Mouse (Mus musculus) hindbrain, embryonic 10.5 days (tissue): Measurements from ENCODE around the gene Golga7b. TPM values are rescaled to one million over a fixed set of nuclear protein-coding genes. Genes with fewer than 3 reads are reported as not detected.
A peak's percentile ranks its signal among the peaks of the same experiment; 100 is the strongest.

Source experiments
- DNase-seq: peaks from one replicate; pipeline ENCODE4 v3.0.0-alpha.2; 2017; ENCODE audit warnings: low spot score
- H3K27ac ChIP-seq: fragments of 300-500 bp; sonication (generic); 2 replicates; pipeline ENCODE4 v1.5.1; 2016; ENCODE audit warnings: mild to moderate bottlenecking, moderate library complexity
- H3K27me3 ChIP-seq: fragments of 300-500 bp; sonication (generic); 2 replicates; pipeline ENCODE4 v1.6.1; 2016; ENCODE audit warnings: mild to moderate bottlenecking; ENCODE audit not compliant: poor library complexity, insufficient read depth, severe bottlenecking
- H3K36me3 ChIP-seq: fragments of 300-500 bp; sonication (generic); 2 replicates; pipeline ENCODE4 v1.6.1; 2016; ENCODE audit warnings: mild to moderate bottlenecking, moderate library complexity
- H3K4me1 ChIP-seq: fragments of 300-500 bp; sonication (generic); replicated peaks from 2 replicates; pipeline ENCODE4 v1.6.1; 2016; ENCODE audit warnings: mild to moderate bottlenecking
- H3K4me3 ChIP-seq: fragments of 300-500 bp; sonication (generic); 2 replicates; pipeline ENCODE4 v1.5.1; 2016; ENCODE audit warnings: mild to moderate bottlenecking, moderate library complexity
- H3K9me3 ChIP-seq: fragments of 300-500 bp; sonication (generic); 2 replicates; pipeline ENCODE4 v1.6.1; 2016; ENCODE audit warnings: mild to moderate bottlenecking, moderate library complexity
- WGBS: fragments of 180-500 bp; shearing (Covaris S2); methylation state at CpG from one replicate; pipeline ENCODE4 v1.1.7; 2016; 5-methylcytosine and 5-hydroxymethylcytosine counted together
- polyA plus RNA-seq: library from polyadenylated mRNA; unstranded; fragments of >200 nt; fragmentation: Nextera tagmentation; extraction: Ambion mirVana; gene quantifications from 2 replicates; pipeline ENCODE4 v1.2.1, GENCODE M21; 2016

Gene Golga7b
- polyA plus RNA-seq, 1 experiment from 2014 or later = 4.2 TPM

GRCm38 (mm10) chr19:42315914-42316313 is 68.5 kb downstream of the Golga7b start:
- 5% methylated on average over 1 of the region's 1 CpGs for WGBS
- DNase-seq = peak; percentile 88
- no peaks in the 10 kb centered on the region for H3K9me3 ChIP-seq
- H3K4me1 ChIP-seq = peaks cover 53% of the 10 kb centered on the region
- H3K36me3 ChIP-seq = no peaks in the 10 kb centered on the region
- H3K27me3 ChIP-seq = peaks cover 43% of the 10 kb centered on the region
- no peak overlapping the region for H3K27ac ChIP-seq
- H3K4me3 ChIP-seq = no peak overlapping the region

GRCm38 (mm10) chr19:42316525-42316924 is 69.2 kb downstream of the Golga7b start:
- peaks cover 43% of the 10 kb centered on the region for H3K27me3 ChIP-seq
- H3K4me1 ChIP-seq = peaks cover 55% of the 10 kb centered on the region
- peak overlapping the region; percentile 66; the same call in 1 of the 2 replicates for H3K27ac ChIP-seq
- no peaks in the 10 kb centered on the region for H3K36me3 ChIP-seq
- 91% methylated on average over 2 of the region's 2 CpGs for WGBS
- H3K9me3 ChIP-seq = no peaks in the 10 kb centered on the region
- H3K4me3 ChIP-seq = no peak overlapping the region
- DNase-seq = no peak

GRCm38 (mm10) chr19:42316998-42317397 is 69.6 kb downstream of the Golga7b start:
- Histone ChIP-seq H3K4me3 (no peak overlapping the region), H3K27me3 (peaks cover 43% of the 10 kb centered on the region), H3K36me3 (no peaks in the 10 kb centered on the region), H3K4me1 (peaks cover 60% of the 10 kb centered on the region), H3K9me3 (no peaks in the 10 kb centered on the region), H3K27ac (peak overlapping the region; percentile 66; the same call in 1 of the 2 replicates)
- no peak for DNase-seq
- 75% methylated on average over 8 of the region's 8 CpGs for WGBS

DNA sequence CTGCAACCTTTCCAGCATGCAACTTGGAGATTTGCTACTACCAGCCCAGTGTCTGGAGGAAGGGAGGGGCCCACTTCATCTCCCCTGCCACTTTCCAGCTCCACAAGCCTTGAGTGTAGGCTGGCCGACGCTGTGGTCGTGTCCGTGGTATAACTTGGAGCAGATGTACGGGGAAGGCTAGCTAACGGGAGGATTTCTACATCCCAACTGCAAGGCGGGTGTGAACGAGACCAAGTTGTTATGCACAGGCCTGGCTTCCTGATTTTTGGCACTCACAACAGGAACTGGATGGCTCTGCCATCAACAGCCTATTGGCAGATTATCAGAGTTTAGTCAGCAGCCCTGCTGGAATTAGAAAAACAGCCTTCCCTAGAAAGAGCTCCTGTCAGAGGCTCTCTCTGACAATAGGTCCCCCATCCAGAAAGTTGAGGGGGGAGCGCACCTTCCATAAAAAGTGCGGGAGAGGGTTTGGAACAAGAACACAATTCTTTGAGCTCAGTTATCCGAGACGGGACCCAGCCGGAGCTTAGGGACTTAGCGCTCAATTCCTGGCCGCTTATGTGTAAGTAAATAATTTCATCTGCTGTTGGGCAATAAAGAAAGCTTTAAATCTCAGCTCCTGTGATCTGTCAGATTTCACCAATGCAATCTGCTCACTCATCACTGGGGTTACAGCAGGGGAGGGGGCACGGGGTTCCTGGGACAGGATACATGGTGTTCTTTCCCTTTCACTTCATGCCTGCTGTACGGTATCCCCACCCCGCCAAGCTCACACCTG is 70.5 kb downstream of the Golga7b start:
- no peak for DNase-seq
- Histone ChIP-seq H3K27me3 (peaks cover 46% of the 10 kb centered on the region), H3K4me1 (peaks cover 63% of the 10 kb centered on the region), H3K4me3 (no peak overlapping the region), H3K36me3 (no peaks in the 10 kb centered on the region), H3K27ac (peak overlapping the region; percentile 57; the same call in 1 of the 2 replicates), H3K9me3 (no peaks in the 10 kb centered on the region)
- WGBS = 64% methylated on average over 18 of the region's 18 CpGs

Other genes starting within 250 kb of the Golga7b start
- 0.39 TPM in 1 of 2 replicates, not detected in the other for gene Ankrd2, start 211.6 kb upstream of the Golga7b start, polyA plus RNA-seq
- 1.3 and 1.9 TPM in 2 replicates for gene Hoga1, start 202.0 kb upstream of the Golga7b start, polyA plus RNA-seq
- not detected in 2 replicates for gene 4933411K16Rik, start 195.3 kb upstream of the Golga7b start, polyA plus RNA-seq
- 52.6 and 73.6 TPM in 2 replicates for gene Morn4, start 161.2 kb upstream of the Golga7b start, polyA plus RNA-seq
- gene Pi4k2a, start 157.1 kb upstream of the Golga7b start, polyA plus RNA-seq = 28.2 TPM in 2 replicates
- 17.5 and 19.0 TPM in 2 replicates for gene Avpi1, start 118.5 kb upstream of the Golga7b start, polyA plus RNA-seq
- 3.1 and 3.6 TPM in 2 replicates for gene Marveld1, start 100.2 kb upstream of the Golga7b start, polyA plus RNA-seq
- gene Zfyve27, start 83.6 kb upstream of the Golga7b start, polyA plus RNA-seq = 35.3 and 40.2 TPM in 2 replicates
- gene Sfrp5, start 45.3 kb upstream of the Golga7b start, polyA plus RNA-seq = 0.26 and 0.46 TPM in 2 replicates
- gene Crtac1, start 184.2 kb downstream of the Golga7b start, polyA plus RNA-seq = 5.5 and 8.8 TPM in 2 replicates